Mouse (Mus musculus) layer of hippocampus, adult 8-10 months (tissue): ENCODE results near the gene Aamdc. TPM values are rescaled to one million over a fixed set of nuclear protein-coding genes. Genes with fewer than 3 reads are reported as not detected.

Experiments
- DNase-seq, 2 experiments: peaks; one replicate each; pipeline ENCODE4 v3.0.0; 2022; ENCODE audit warnings: low spot score in 2 of 2
- total RNA-seq, 4 experiments: library from RNA; stranded (reverse); gene quantifications; 2 replicates each; pipeline ENCODE4 v1.2.4; 2022

Aamdc gene
- total RNA-seq, 4 experiments from 2014 or later, result 35.3 to 47.9 (median 44.9) TPM

GRCm38 (mm10) chr7:97519935-97520334, 59.4 kb downstream of the Aamdc start:
- no peak for DNase-seq

DNA sequence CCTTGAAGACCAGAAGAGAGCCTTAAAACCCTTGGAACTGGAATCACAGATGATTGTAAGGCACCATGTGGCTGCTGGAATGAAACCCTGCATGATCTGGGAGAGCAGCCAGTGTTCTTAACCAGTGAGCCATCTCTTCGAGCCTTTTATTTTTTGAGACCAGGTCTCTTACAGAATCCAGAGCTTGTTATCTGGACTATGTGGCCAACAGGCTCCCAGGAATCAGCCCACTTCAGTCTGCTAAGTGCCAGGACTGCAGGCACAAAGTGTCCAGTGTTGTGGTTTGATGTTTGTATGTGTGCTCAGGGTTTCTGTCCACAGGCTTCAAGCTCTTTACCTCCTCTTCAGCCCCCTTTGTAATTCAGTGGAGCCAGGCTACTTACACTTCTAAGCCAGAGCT, 64.5 kb downstream of the Aamdc start:
- DNase-seq, result no peak

DNA sequence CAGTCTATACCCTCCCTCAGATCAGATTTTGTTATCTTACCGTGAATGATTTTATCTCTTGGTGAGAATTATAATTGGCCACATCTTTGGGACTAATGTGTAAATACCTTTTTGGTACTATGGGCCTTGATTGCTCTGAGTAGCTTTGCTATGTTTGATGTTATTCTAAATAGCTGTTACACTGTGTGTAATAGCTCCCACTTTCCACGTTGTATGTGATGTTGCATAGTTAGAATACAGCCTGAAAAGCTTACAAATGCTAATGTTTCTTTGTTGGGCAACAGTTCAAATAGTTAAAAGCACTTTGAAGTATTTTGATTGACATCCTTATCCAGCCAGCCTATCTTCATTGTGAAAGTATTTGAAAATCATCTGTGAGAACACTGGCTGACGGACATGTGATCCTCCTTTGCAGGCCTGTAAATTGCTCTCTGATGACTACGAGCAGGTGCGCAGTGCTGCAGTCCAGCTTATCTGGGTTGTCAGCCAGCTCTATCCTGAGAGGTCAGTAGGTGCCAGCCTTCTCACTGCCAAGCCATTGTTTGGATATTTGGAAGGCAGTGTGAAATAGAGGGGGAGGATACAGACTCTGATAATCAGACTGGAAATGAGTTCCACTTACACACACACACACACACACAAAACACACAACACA, 78.6 kb downstream of the Aamdc start:
- DNase-seq, result no peak

Other genes with a start within 250 kb of the Aamdc start
- 10 to 100 TPM; 17.7 to 24.2 (median 20.8) TPM for gene Usp35, start 247.5 kb downstream of the Aamdc start, total RNA-seq
- gene Kctd21, start 247.2 kb downstream of the Aamdc start, total RNA-seq, result 10 to 100 TPM; 11.1 to 16.0 (median 13.0) TPM
- 10 to 100 TPM in 3 of 4 experiments, 1 to 10 TPM in 1; 9.0 to 12.7 (median 11.2) TPM for gene Alg8, start 207.9 kb downstream of the Aamdc start, total RNA-seq
- 100 to 1,000 TPM; 195 to 233 (median 212) TPM for gene Ndufc2, start 179.5 kb downstream of the Aamdc start, total RNA-seq
- 10 to 100 TPM; 28.4 to 62.4 (median 39.8) TPM for gene Thrsp, start 161.8 kb downstream of the Aamdc start, total RNA-seq
- gene Kctd14, start 128.2 kb downstream of the Aamdc start, total RNA-seq, result 1 to 10 TPM; 4.1 to 6.4 (median 5.6) TPM
- gene Ints4, start 98.5 kb downstream of the Aamdc start, total RNA-seq, result 10 to 100 TPM; 32.3 to 42.5 (median 35.7) TPM
- gene Rsf1, start 392 bp upstream of the Aamdc start, total RNA-seq, result 10 to 100 TPM; 43.2 to 49.0 (median 45.6) TPM
- gene Clns1a, start 117.1 kb upstream of the Aamdc start, total RNA-seq, result 10 to 100 TPM; 80.7 to 94.0 (median 88.3) TPM
- gene Aqp11, start 158.8 kb upstream of the Aamdc start, total RNA-seq, result 10 to 100 TPM; 31.3 to 38.5 (median 34.4) TPM
- 100 to 1,000 TPM; 216 to 243 (median 233) TPM for gene Pak1, start 209.0 kb upstream of the Aamdc start, total RNA-seq